Mouse (Mus musculus): ENCODE measurements around the gene Gm20855.
"Not testable (repeated sequence)": the region's sequence is repeated elsewhere in the genome, so short reads cannot be mapped to it uniquely, and the experiment has no call there.

Gene Gm20855

DNA sequence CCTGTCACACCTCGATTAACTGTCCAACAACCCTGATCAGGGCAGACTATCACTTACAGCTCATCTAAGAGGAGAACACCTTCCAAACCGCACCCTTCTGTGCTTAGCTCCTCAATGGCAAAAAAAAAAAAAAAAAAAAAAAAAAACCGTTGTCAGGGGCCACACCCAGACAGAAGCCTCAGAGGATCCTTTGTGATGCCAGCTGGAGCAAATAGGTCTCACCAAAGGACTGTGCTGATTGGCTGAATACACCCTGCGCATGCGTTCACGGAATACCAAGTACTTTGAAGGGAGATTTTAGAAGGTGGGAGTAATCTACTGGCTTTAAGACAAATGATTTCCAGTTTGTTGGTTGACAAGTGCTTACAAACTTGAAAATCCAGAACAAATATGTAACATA, at the start of gene Gm20855:
Gene Gm20855, minus strand, starts transcription at position 101 of the 400 bp plus-strand sequence.
- not testable (repeated sequence) for DNase-seq (ENCODE audit: low read depth)

Measured in fibroblast of lung, adult 2 months (primary cell).